Mouse (Mus musculus) midbrain, postnatal 0 days (tissue): ENCODE data around the gene Pbx1. TPM values are rescaled to one million over a fixed set of nuclear protein-coding genes. Genes with fewer than 3 reads are reported as not detected.

Experiments
- ATAC-seq: fragments of 200-750 bp; cut with Nextera tagmentation; 2 replicates; pipeline ENCODE4 v1.8.0; 2017; ENCODE audit warnings: moderate number of reproducible peaks, mild to moderate bottlenecking, moderate TSS enrichment, moderate library complexity; ENCODE audit not compliant: low FRiP score
- DNase-seq: peaks from one replicate; pipeline ENCODE4 v3.0.0-alpha.2; 2015; ENCODE audit warnings: low spot score
- H3K27ac ChIP-seq: fragments of 300-500 bp; sonication (generic); 2 replicates; pipeline ENCODE4 v1.5.1; 2014; ENCODE audit warnings: low read depth, mild to moderate bottlenecking, low read length, mixed read lengths
- H3K27me3 ChIP-seq: fragments of 300-500 bp; sonication (generic); 2 replicates; pipeline ENCODE4 v1.6.1; 2014; ENCODE audit warnings: low read length, control low read depth, mixed read lengths; ENCODE audit not compliant: insufficient read depth
- H3K36me3 ChIP-seq: fragments of 300-500 bp; sonication (generic); 2 replicates; pipeline ENCODE4 v1.6.1; 2014; ENCODE audit warnings: low read length, control low read depth, mixed read lengths; ENCODE audit not compliant: insufficient read depth
- H3K4me1 ChIP-seq: fragments of 300-500 bp; sonication (generic); 2 replicates; pipeline ENCODE4 v1.6.1; 2014; ENCODE audit warnings: mild to moderate bottlenecking, control low read depth, antibody characterized with exemption, low read length, mixed read lengths; ENCODE audit not compliant: insufficient read depth
- H3K4me2 ChIP-seq: fragments of 300-500 bp; sonication (generic); 2 replicates; pipeline ENCODE4 v1.6.1; 2014; ENCODE audit warnings: low read depth, mild to moderate bottlenecking, low read length, mixed read lengths; ENCODE audit not compliant: poor library complexity, severe bottlenecking
- H3K4me3 ChIP-seq: fragments of 300-500 bp; sonication (generic); 2 replicates; pipeline ENCODE4 v1.5.1; 2014; ENCODE audit warnings: low read depth, mild to moderate bottlenecking, low read length, moderate library complexity
- H3K9ac ChIP-seq: fragments of 300-500 bp; sonication (generic); replicated peaks from 2 replicates; pipeline ENCODE4 v1.6.1; 2014; ENCODE audit warnings: mild to moderate bottlenecking, low read length, moderate library complexity, mixed read lengths; ENCODE audit not compliant: poor library complexity, severe bottlenecking
- H3K9me3 ChIP-seq: fragments of 300-500 bp; sonication (generic); 2 replicates; pipeline ENCODE4 v1.6.1; 2016; ENCODE audit warnings: low read length, control low read depth
- CTCF ChIP-seq: IDR thresholded peaks from 2 replicates; pipeline ENCODE4 v1.5.1; 2016; ENCODE audit warnings: antibody characterized with exemption, mild to moderate bottlenecking
- WGBS: fragments of 180-500 bp; shearing (Covaris S2); extraction: QIAGEN DNeasy Blood & Tissue Kit; methylation state at CpG from one replicate; pipeline ENCODE4 v1.1.7; 2014; 5-methylcytosine and 5-hydroxymethylcytosine counted together
- polyA plus RNA-seq: library from polyadenylated mRNA; unstranded; fragments of >200 nt; fragmentation: Nextera tagmentation; extraction: Ambion mirVana; gene quantifications from 2 replicates; pipeline ENCODE4 v1.2.1, GENCODE M21; 2015
- total RNA-seq: library from RNA; depleted of rRNA; stranded (reverse); fragments of >200 nt; gene quantifications from 2 replicates; pipeline ENCODE4 v1.2.3, GENCODE M21; 2014

Gene Pbx1
- total and polyA plus RNA-seq, 2 experiments from 2014 or later: 57.6 to 83.4 TPM

- no peak overlapping the region for H3K4me3 ChIP-seq
- TF ChIP-seq CTCF: peak; percentile 23; the same call in 1 of the 2 replicates
- H3K27ac ChIP-seq: no peak overlapping the region
- no peaks in the 10 kb centered on the region for H3K36me3 ChIP-seq
- H3K4me1 ChIP-seq: no peaks in the 10 kb centered on the region
- no peak overlapping the region for H3K4me2 ChIP-seq
- DNase-seq: no peak
- ATAC-seq: no peak
- H3K27me3 ChIP-seq: no peaks in the 10 kb centered on the region
- no peaks in the 10 kb centered on the region for H3K9me3 ChIP-seq
- 81% methylated on average over 4 of the region's 4 CpGs for WGBS
- no peak overlapping the region for H3K9ac ChIP-seq
These were observed 314.7 kb downstream of the Pbx1 start for GRCm38 (mm10) chr1:168117367-168117766.

- no peaks in the 10 kb centered on the region for H3K27me3 ChIP-seq
- no peaks in the 10 kb centered on the region for H3K4me1 ChIP-seq
- WGBS: 83% methylated on average over 8 of the region's 8 CpGs
- H3K9me3 ChIP-seq: no peaks in the 10 kb centered on the region
- ATAC-seq (no peak), DNase-seq (no peak)
- no peaks in the 10 kb centered on the region for H3K36me3 ChIP-seq
- no peak for TF ChIP-seq CTCF
- no peak overlapping the region for H3K27ac ChIP-seq
- no peak overlapping the region for H3K9ac ChIP-seq
- H3K4me2 ChIP-seq: no peak overlapping the region
- no peak overlapping the region for H3K4me3 ChIP-seq
These were observed 322.3 kb downstream of the Pbx1 start for GRCm38 (mm10) chr1:168109797-168110196.

GRCm38 (mm10) chr1:168103821-168104220 is 328.2 kb downstream of the Pbx1 start:
- DNase-seq: no peak
- Histone ChIP-seq H3K36me3 (no peaks in the 10 kb centered on the region), H3K27me3 (no peaks in the 10 kb centered on the region), H3K9ac (no peak overlapping the region), H3K4me3 (no peak overlapping the region), H3K4me1 (no peaks in the 10 kb centered on the region), H3K27ac (no peak overlapping the region), H3K9me3 (no peaks in the 10 kb centered on the region), H3K4me2 (no peak overlapping the region)
- 64% methylated on average over 2 of the region's 2 CpGs for WGBS
- ATAC-seq: no peak
- no peak for TF ChIP-seq CTCF

GRCm38 (mm10) chr1:168101514-168101913 is 330.6 kb downstream of the Pbx1 start:
- no peaks in the 10 kb centered on the region for H3K36me3 ChIP-seq
- no peak overlapping the region for H3K9ac ChIP-seq
- H3K27me3 ChIP-seq: no peaks in the 10 kb centered on the region
- ATAC-seq: no peak
- H3K27ac ChIP-seq: no peak overlapping the region
- 58% methylated on average over 3 of the region's 3 CpGs for WGBS
- no peaks in the 10 kb centered on the region for H3K4me1 ChIP-seq
- no peak for DNase-seq
- TF ChIP-seq CTCF: no peak
- no peaks in the 10 kb centered on the region for H3K9me3 ChIP-seq
- H3K4me3 ChIP-seq: no peak overlapping the region
- no peak overlapping the region for H3K4me2 ChIP-seq

GRCm38 (mm10) chr1:168098806-168099205 is 333.3 kb downstream of the Pbx1 start:
- Histone ChIP-seq H3K9me3 (no peaks in the 10 kb centered on the region), H3K36me3 (no peaks in the 10 kb centered on the region), H3K27me3 (no peaks in the 10 kb centered on the region), H3K4me3 (no peak overlapping the region), H3K27ac (no peak overlapping the region), H3K4me2 (no peak overlapping the region), H3K9ac (no peak overlapping the region), H3K4me1 (no peaks in the 10 kb centered on the region)
- ATAC-seq: no peak
- WGBS: 21% methylated on average over 2 of the region's 2 CpGs
- no peak for TF ChIP-seq CTCF
- DNase-seq: no peak

- no peak for DNase-seq
These were observed 337.4 kb downstream of the Pbx1 start for GRCm38 (mm10) chr1:168094671-168095070.

More at GRCm38 (mm10) chr1:168094671-168095070, 337.4 kb downstream of the Pbx1 start:
- H3K4me3 ChIP-seq: no peak overlapping the region
- no peak overlapping the region for H3K9ac ChIP-seq
- ATAC-seq: no peak
- no peaks in the 10 kb centered on the region for H3K27me3 ChIP-seq
- no peak overlapping the region for H3K4me2 ChIP-seq
- TF ChIP-seq CTCF: no peak
- 27% methylated on average over 4 of the region's 4 CpGs for WGBS
- no peaks in the 10 kb centered on the region for H3K4me1 ChIP-seq
- H3K27ac ChIP-seq: no peak overlapping the region
- H3K9me3 ChIP-seq: no peaks in the 10 kb centered on the region
- H3K36me3 ChIP-seq: no peaks in the 10 kb centered on the region
